Mouse (Mus musculus) myocyte (in vitro differentiated cells): Measurements from ENCODE around the gene Atp13a2. TPM values are rescaled to one million over a fixed set of nuclear protein-coding genes. Genes with fewer than 3 reads are reported as not detected.

Source experiments
- H3K27me3 ChIP-seq: one replicate; pipeline ENCODE4 v1.6.1; 2011; ENCODE audit not compliant: control insufficient read depth, insufficient read depth, insufficient read length
- H3K36me3 ChIP-seq: one replicate; pipeline ENCODE4 v1.6.1; 2011; ENCODE audit not compliant: control insufficient read depth, insufficient read depth
- H3K4me2 ChIP-seq: one replicate; pipeline ENCODE4 v1.6.1; 2011; ENCODE audit warnings: low read depth, control low read depth
- H3K4me3 ChIP-seq: one replicate; pipeline ENCODE4 v1.5.1; 2011; ENCODE audit warnings: mild to moderate bottlenecking, control low read depth, moderate library complexity
- H3K79me2 ChIP-seq: one replicate; pipeline ENCODE4 v1.6.1; 2011; ENCODE audit not compliant: control insufficient read depth, insufficient read depth
- H3ac ChIP-seq: one replicate; pipeline ENCODE4 v1.6.1; 2011; ENCODE audit not compliant: control insufficient read depth, insufficient read length
- CEBPB ChIP-seq: IDR thresholded peaks from 2 replicates; pipeline ENCODE4 v1.6.1; 2011; ENCODE audit warnings: mild to moderate bottlenecking, moderate library complexity; ENCODE audit not compliant: poor library complexity, insufficient read depth, severe bottlenecking
- E2F4 ChIP-seq: IDR thresholded peaks from one replicate; pipeline ENCODE4 v1.6.1; 2011; ENCODE audit warnings: mild to moderate bottlenecking, control low read depth, moderate library complexity; ENCODE audit not compliant: insufficient read depth
- MAX ChIP-seq: IDR thresholded peaks from one replicate; pipeline ENCODE4 v1.6.1; 2011; ENCODE audit warnings: low read depth, mild to moderate bottlenecking, control low read depth
- MYOD1 ChIP-seq, 3 experiments: IDR thresholded peaks; one replicate each; pipeline ENCODE4 v1.6.1; 2011; ENCODE audit warnings: control low read depth in 2 of 3, low read depth in 2 of 3, mild to moderate bottlenecking in 2 of 3, moderate library complexity in 1 of 3; ENCODE audit not compliant: insufficient read length in 2 of 3, control insufficient read depth in 1 of 3
- MYOG ChIP-seq, 3 experiments: IDR thresholded peaks; one replicate each; pipeline ENCODE4 v1.6.1; 2011; ENCODE audit warnings: control low read depth in 2 of 3, low read depth in 2 of 3, mild to moderate bottlenecking in 2 of 3; ENCODE audit not compliant: insufficient read length in 2 of 3, control insufficient read depth in 1 of 3, insufficient read depth in 1 of 3
- POLR2A ChIP-seq: IDR thresholded peaks from one replicate; pipeline ENCODE4 v1.6.1; 2011; ENCODE audit warnings: low read depth, mild to moderate bottlenecking, control low read depth, moderate library complexity; ENCODE audit not compliant: insufficient read length
- POLR2AphosphoS2 ChIP-seq: IDR thresholded peaks from one replicate; pipeline ENCODE4 v1.6.1; 2011; ENCODE audit warnings: low read depth, control low read depth; ENCODE audit not compliant: insufficient read length
- REST ChIP-seq: IDR thresholded peaks from one replicate; pipeline ENCODE4 v1.6.1; 2011; ENCODE audit warnings: mild to moderate bottlenecking, control low read depth, moderate library complexity; ENCODE audit not compliant: insufficient read depth, insufficient read length
- SRF ChIP-seq: IDR thresholded peaks from one replicate; pipeline ENCODE4 v1.6.1; 2011; ENCODE audit warnings: low read depth; ENCODE audit not compliant: control insufficient read depth, insufficient read length
- TCF12 ChIP-seq: IDR thresholded peaks from one replicate; pipeline ENCODE4 v1.6.1; 2011; ENCODE audit warnings: mild to moderate bottlenecking, control low read depth; ENCODE audit not compliant: poor library complexity, insufficient read depth, severe bottlenecking
- TCF3 ChIP-seq: IDR thresholded peaks from one replicate; pipeline ENCODE4 v1.6.1; 2011; ENCODE audit warnings: low read depth, control low read depth; ENCODE audit not compliant: insufficient read length
- USF1 ChIP-seq: IDR thresholded peaks from one replicate; pipeline ENCODE4 v1.6.1; 2011; ENCODE audit warnings: low read depth, mild to moderate bottlenecking, control low read depth, moderate library complexity
- polyA plus RNA-seq: library from polyadenylated mRNA; unstranded; fragments of >200 nt; fragmentation: generic; extraction: Trizol; gene quantifications from one replicate; pipeline ENCODE4 v1.2.1, GENCODE M21; 2012; ENCODE audit warnings: missing spikeins

Gene Atp13a2
- polyA plus RNA-seq, 1 experiment: 22.0 TPM

- TF ChIP-seq POLR2AphosphoS2 (no peak), USF1 (no peak), MYOD1 (IDR thresholded peaks at IDR 0.05; ENCODE audit: control insufficient read depth in 1 of 3, insufficient read length in 2 of 3, low read depth in 2 of 3) (peak in 2 of 3 experiments; percentile 62 to 66), MYOG (IDR thresholded peaks at IDR 0.05; ENCODE audit: control insufficient read depth in 1 of 3, insufficient read depth in 1 of 3, insufficient read length in 2 of 3, low read depth in 2 of 3) (peak in 1 of 3 experiments; percentile 18), REST (no peak)
- no peaks in the 10 kb centered on the region for H3K27me3 ChIP-seq
- no peaks in the 10 kb centered on the region for H3K79me2 ChIP-seq
- H3ac ChIP-seq: no peak overlapping the region
- no peak overlapping the region for H3K4me2 ChIP-seq
- no peaks in the 10 kb centered on the region for H3K36me3 ChIP-seq
- no peak overlapping the region for H3K4me3 ChIP-seq
These were observed 47.2 kb downstream of the Atp13a2 start for GRCm38 (mm10) chr4:141033606-141034549.

- Histone ChIP-seq H3K27me3 (no peaks in the 10 kb centered on the region), H3K4me2 (no peak overlapping the region), H3K4me3 (no peak overlapping the region), H3ac (no peak overlapping the region), H3K36me3 (peaks cover 5% of the 10 kb centered on the region), H3K79me2 (no peaks in the 10 kb centered on the region)
- TF ChIP-seq E2F4 (no peak), CEBPB (no peak), TCF12 (no peak), USF1 (no peak), POLR2AphosphoS2 (no peak), POLR2A (no peak), TCF3 (no peak), MYOD1 (IDR thresholded peaks at IDR 0.05; ENCODE audit: control insufficient read depth in 1 of 3, insufficient read length in 2 of 3, low read depth in 2 of 3) (no peak), MAX (no peak), MYOG (IDR thresholded peaks at IDR 0.05; ENCODE audit: control insufficient read depth in 1 of 3, insufficient read depth in 1 of 3, insufficient read length in 2 of 3, low read depth in 2 of 3) (no peak), REST (no peak), SRF (no peak)
These were observed 54.4 kb downstream of the Atp13a2 start for GRCm38 (mm10) chr4:141041117-141041516.

GRCm38 (mm10) chr4:141044816-141045215 lies 58.1 kb downstream of the Atp13a2 start:
- no peak for TF ChIP-seq REST
- TF ChIP-seq TCF3: no peak
- TF ChIP-seq MYOG (IDR thresholded peaks at IDR 0.05; ENCODE audit: control insufficient read depth in 1 of 3, insufficient read depth in 1 of 3, insufficient read length in 2 of 3, low read depth in 2 of 3): no peak
- no peak for TF ChIP-seq MAX
- Histone ChIP-seq H3K79me2 (no peaks in the 10 kb centered on the region), H3K4me3 (no peak overlapping the region), H3ac (no peak overlapping the region), H3K4me2 (no peak overlapping the region), H3K27me3 (no peaks in the 10 kb centered on the region), H3K36me3 (no peaks in the 10 kb centered on the region)

GRCm38 (mm10) chr4:141048810-141049475 lies 62.3 kb downstream of the Atp13a2 start:
- H3K4me2 ChIP-seq: no peak overlapping the region
- no peaks in the 10 kb centered on the region for H3K79me2 ChIP-seq
- H3K4me3 ChIP-seq: no peak overlapping the region
- TF ChIP-seq POLR2A: no peak
- no peak for TF ChIP-seq POLR2AphosphoS2
- TF ChIP-seq MYOD1 (IDR thresholded peaks at IDR 0.05; ENCODE audit: control insufficient read depth in 1 of 3, insufficient read length in 2 of 3, low read depth in 2 of 3): no peak
- no peak for TF ChIP-seq MAX
- TF ChIP-seq E2F4: no peak
- no peak for TF ChIP-seq TCF3
- no peak for TF ChIP-seq SRF
- TF ChIP-seq TCF12: no peak
- no peak for TF ChIP-seq CEBPB
- TF ChIP-seq USF1: no peak
- no peak for TF ChIP-seq REST
- no peak for TF ChIP-seq MYOG (IDR thresholded peaks at IDR 0.05; ENCODE audit: control insufficient read depth in 1 of 3, insufficient read depth in 1 of 3, insufficient read length in 2 of 3, low read depth in 2 of 3)
- no peaks in the 10 kb centered on the region for H3K36me3 ChIP-seq
- H3K27me3 ChIP-seq: no peaks in the 10 kb centered on the region
- H3ac ChIP-seq: no peak overlapping the region

- Histone ChIP-seq H3K4me3 (no peak overlapping the region), H3ac (no peak overlapping the region), H3K36me3 (no peaks in the 10 kb centered on the region), H3K4me2 (no peak overlapping the region), H3K27me3 (no peaks in the 10 kb centered on the region), H3K79me2 (no peaks in the 10 kb centered on the region)
- TF ChIP-seq POLR2A (no peak), E2F4 (no peak), CEBPB (no peak), TCF12 (no peak), MAX (no peak), REST (no peak)
These were observed 62.8 kb downstream of the Atp13a2 start for GRCm38 (mm10) chr4:141049476-141049835.
